In genomic region chr17:27629249-27630020, GRCm38 (mm10) we compare ENCODE assay signal across 7 mouse cellular contexts. TPM values are rescaled to one million over a fixed set of nuclear protein-coding genes. Genes with fewer than 3 reads are reported as not detected.
DNase-seq lines count a peak whose midpoint lies in the region; ATAC-seq lines count a peak whose summit lies in the region.

No protein-coding gene starts in this region.

- no peaks in the 10 kb centered on the region for H3K9me3 ChIP-seq in intestine, embryonic 15.5 days

- H3K4me2 ChIP-seq in intestine, embryonic 15.5 days (replicated peaks) = no peak overlapping the region

- no peak overlapping the region for H3K27ac ChIP-seq in intestine, embryonic 15.5 days

- intact Hi-C loops in left cerebral cortex, postnatal 14 days (cut with DNase I) = no loop called here

- no peak overlapping the region for H3K4me3 ChIP-seq in intestine, embryonic 15.5 days (replicated peaks)

- 69% methylated on average over 2 of the region's 2 CpGs for WGBS in intestine, embryonic 15.5 days

- peaks cover 28% of the 10 kb centered on the region for H3K4me1 ChIP-seq in intestine, embryonic 15.5 days (replicated peaks)

- H3K36me3 ChIP-seq in intestine, embryonic 15.5 days = peaks cover 36% of the 10 kb centered on the region

- peak; percentile 79 for DNase-seq in cerebellum, adult 9-11 months
- DNase-seq in frontal cortex, postnatal 14 days (ENCODE audit: low spot score in 2 of 2) = peak; percentile 62 to 80
- peak; percentile 87 to 91 for DNase-seq in left cerebral cortex, postnatal 14 days (ENCODE audit: low spot score in 2 of 2)
- peak; percentile 61 for DNase-seq in spleen, adult 12 weeks (ENCODE audit: low spot score)

- ATAC-seq in activated CD4-positive, CD25-positive, alpha-beta regulatory T cell, adult 4 months = peak; percentile 68
- peak; percentile 29 for ATAC-seq in intestine, embryonic 15.5 days
- peak; percentile 47; the same call in 1 of the 2 replicates for ATAC-seq in megakaryocyte-erythroid progenitor cell, adult 5-6 weeks (replicated peaks; ENCODE audit: low FRiP score, low TSS enrichment, poor library complexity, severe bottlenecking)

- H3K27me3 ChIP-seq in intestine, embryonic 15.5 days (replicated peaks) = no peaks in the 10 kb centered on the region

- no peak overlapping the region for H3K9ac ChIP-seq in intestine, embryonic 15.5 days

RNA-seq across cellular contexts. Expression of gene RPS10-NUDT3, which starts 5.6 kb away (rescaled TPM):
- not detected for polyA plus RNA-seq in activated CD4-positive, CD25-positive, alpha-beta regulatory T cell, adult 4 months (2017; shearing (Covaris generic))
- not detected in 2 replicates for polyA plus RNA-seq in intestine, embryonic 15.5 days (2015; fragmentation: Nextera tagmentation; extraction: Ambion mirVana)
- not detected for total RNA-seq in left cerebral cortex, postnatal 14 days (2021)
- total RNA-seq in megakaryocyte-erythroid progenitor cell, adult 5-6 weeks (2014; fragmentation: Nextera tagmentation) = not detected in 2 replicates
- total RNA-seq in megakaryocyte-erythroid progenitor cell, adult 5-6 weeks (2017) = not detected in 2 replicates

RNA-seq across cellular contexts. Expression of gene Nudt3, which starts 6.1 kb away (rescaled TPM):
- 10 to 100 TPM; 34.7 to 38.1 TPM for polyA plus RNA-seq in activated CD4-positive, CD25-positive, alpha-beta regulatory T cell, adult 4 months (2017; shearing (Covaris generic))
- polyA plus RNA-seq in intestine, embryonic 15.5 days (2015; fragmentation: Nextera tagmentation; extraction: Ambion mirVana) = 71.2 and 71.7 TPM in 2 replicates
- total RNA-seq in left cerebral cortex, postnatal 14 days (2021) = 100 to 1,000 TPM; 514 to 519 TPM
- total RNA-seq in megakaryocyte-erythroid progenitor cell, adult 5-6 weeks (2014; fragmentation: Nextera tagmentation) = 78.3 and 78.9 TPM in 2 replicates
- total RNA-seq in megakaryocyte-erythroid progenitor cell, adult 5-6 weeks (2017) = 143 and 144 TPM in 2 replicates

RNA-seq across cellular contexts. Expression of gene Rps10, which starts 7.0 kb away (rescaled TPM):
- polyA plus RNA-seq in activated CD4-positive, CD25-positive, alpha-beta regulatory T cell, adult 4 months (2017; shearing (Covaris generic)) = 1,000 to 10,000 TPM; 1,853 to 2,245 TPM
- polyA plus RNA-seq in intestine, embryonic 15.5 days (2015; fragmentation: Nextera tagmentation; extraction: Ambion mirVana) = 973 and 1,022 TPM in 2 replicates
- total RNA-seq in left cerebral cortex, postnatal 14 days (2021) = 100 to 1,000 TPM; 387 to 414 TPM
- 2,733 and 3,098 TPM in 2 replicates for total RNA-seq in megakaryocyte-erythroid progenitor cell, adult 5-6 weeks (2014; fragmentation: Nextera tagmentation)
- total RNA-seq in megakaryocyte-erythroid progenitor cell, adult 5-6 weeks (2017) = 2,912 and 3,218 TPM in 2 replicates

RNA-seq across cellular contexts. Expression of gene Pacsin1, which starts 25.9 kb away (rescaled TPM):
- 10 to 100 TPM; 26.9 to 41.1 TPM for polyA plus RNA-seq in activated CD4-positive, CD25-positive, alpha-beta regulatory T cell, adult 4 months (2017; shearing (Covaris generic))
- 2.6 and 2.7 TPM in 2 replicates for polyA plus RNA-seq in intestine, embryonic 15.5 days (2015; fragmentation: Nextera tagmentation; extraction: Ambion mirVana)
- 100 to 1,000 TPM; 349 to 352 TPM for total RNA-seq in left cerebral cortex, postnatal 14 days (2021)
- total RNA-seq in megakaryocyte-erythroid progenitor cell, adult 5-6 weeks (2014; fragmentation: Nextera tagmentation) = 0.64 TPM in 1 of 2 replicates, not detected in the other
- total RNA-seq in megakaryocyte-erythroid progenitor cell, adult 5-6 weeks (2017) = 0.11 TPM in 1 of 2 replicates, not detected in the other

Comparison
In these comparisons a context has a peak if more than half of its experiments do, and no peak if none do; other contexts are left out.
1. RNA of gene Rps10, which starts 7.0 kb away (total RNA-seq): 2,733 to 3,218 TPM in megakaryocyte-erythroid progenitor cell, adult 5-6 weeks; 387 to 414 TPM in left cerebral cortex, postnatal 14 days; every median in the first group is over 4 times any median in the second.
2. Peak in every context shown above with its lines, with median percentiles within 50 percentile points of each other: ATAC-seq and DNase-seq.